Mouse (Mus musculus): ENCODE results near the gene Zfp985. TPM values are rescaled to one million over a fixed set of nuclear protein-coding genes. Genes with fewer than 3 reads are reported as not detected.
"Not testable (repeated sequence)": the region's sequence is repeated elsewhere in the genome, so short reads cannot be mapped to it uniquely, and the experiment has no call there.

The Zfp985 gene
- total and polyA plus RNA-seq, 3 experiments = not detected

GRCm38 (mm10) chr4:147565426-147566220 is 12.5 kb downstream of the Zfp985 start:
- Histone ChIP-seq H3K27me3 (replicated peaks) (no peaks in the 10 kb centered on the region), H3K4me1 (ENCODE audit: control insufficient read depth in 1 of 2, insufficient read depth in 2 of 2) (no peaks in the 10 kb centered on the region), H3K79me2 (replicated peaks; ENCODE audit: control insufficient read depth, extremely low read depth, insufficient read depth, poor library complexity, severe bottlenecking) (no peaks in the 10 kb centered on the region), H3K4me2 (ENCODE audit: insufficient read depth, low read depth, poor library complexity, severe bottlenecking) (no peak overlapping the region), H3K9ac (ENCODE audit: insufficient read depth, low read depth) (no peak overlapping the region), H3K36me3 (replicated peaks in 1 of 2; ENCODE audit: control insufficient read depth in 1 of 2, insufficient read depth in 1 of 2, low read length in 1 of 2) (no peaks in the 10 kb centered on the region), H3K27ac (ENCODE audit: insufficient read depth, low read depth) (no peak overlapping the region), H3K9me3 (replicated peaks; ENCODE audit: low read length) (peaks cover 14% of the 10 kb centered on the region), H3K4me3 (replicated peaks in 1 of 3; ENCODE audit: low read depth in 2 of 3, low read length in 2 of 3, poor library complexity in 1 of 3) (no peak overlapping the region)
- dilution Hi-C loops (cut with MboI; ENCODE audit: extremely low pct_ligation_motif_present, extremely low pct_unique_long_range_greater_than_20kb, low sequenced_read_pairs) = no loop called here
- TF ChIP-seq NELFE (IDR thresholded peaks at IDR 0.05; ENCODE audit: low read depth, low read length) (no peak), USF1 (IDR thresholded peaks at IDR 0.05; ENCODE audit: low read depth, low read length) (no peak), RCOR1 (conservative IDR thresholded peaks at IDR 0.05; ENCODE audit: low read depth, low read length) (no peak), BHLHE40 (IDR thresholded peaks at IDR 0.05; ENCODE audit: low read depth, low read length) (no peak), TBP (conservative IDR thresholded peaks at IDR 0.05; ENCODE audit: low read depth, low read length) (no peak), MAZ (IDR thresholded peaks at IDR 0.05; ENCODE audit: low read depth, low read length) (no peak), CHD2 (IDR thresholded peaks at IDR 0.05; ENCODE audit: low read length) (no peak), ZKSCAN1 (IDR thresholded peaks at IDR 0.05; ENCODE audit: borderline replicate concordance, low read depth, low read length) (no peak), ELF1 (IDR thresholded peaks at IDR 0.05; ENCODE audit: low read depth, low read length) (no peak), CHD1 (IDR thresholded peaks at IDR 0.05; ENCODE audit: low read depth, low read length) (no peak), RAD21 (IDR thresholded peaks at IDR 0.05; ENCODE audit: low read depth, low read length) (no peak), IRF4 (IDR thresholded peaks at IDR 0.05; ENCODE audit: low read depth, low read length) (no peak), NRF1 (IDR thresholded peaks at IDR 0.05; ENCODE audit: low read depth, low read length) (no peak), POLR2A (IDR thresholded peaks at IDR 0.05; ENCODE audit: low read depth, low read length) (no peak)
- no peak for DNase-seq (ENCODE audit: extremely low read depth)
- in situ Hi-C loops (cut with MboI; ENCODE audit: low pct_ligation_motif_present, low pct_unique_long_range_greater_than_20kb, low sequenced_read_pairs) = no loop called here

- H3K4me3 ChIP-seq (replicated peaks in 1 of 3; ENCODE audit: low read depth in 2 of 3, low read length in 2 of 3, poor library complexity in 1 of 3); H3K79me2 ChIP-seq (replicated peaks; ENCODE audit: control insufficient read depth, extremely low read depth, insufficient read depth, poor library complexity, severe bottlenecking); H3K9ac ChIP-seq (ENCODE audit: insufficient read depth, low read depth); H3K27me3 ChIP-seq (replicated peaks); dilution Hi-C loops (cut with MboI; ENCODE audit: extremely low pct_ligation_motif_present, extremely low pct_unique_long_range_greater_than_20kb, low sequenced_read_pairs); H3K36me3 ChIP-seq (replicated peaks in 1 of 2; ENCODE audit: control insufficient read depth in 1 of 2, insufficient read depth in 1 of 2, low read length in 1 of 2); H3K4me2 ChIP-seq (ENCODE audit: insufficient read depth, low read depth, poor library complexity, severe bottlenecking); in situ Hi-C loops (cut with MboI; ENCODE audit: low pct_ligation_motif_present, low pct_unique_long_range_greater_than_20kb, low sequenced_read_pairs); H3K4me1 ChIP-seq (ENCODE audit: control insufficient read depth in 1 of 2, insufficient read depth in 2 of 2); H3K9me3 ChIP-seq (replicated peaks; ENCODE audit: low read length); H3K27ac ChIP-seq (ENCODE audit: insufficient read depth, low read depth); DNase-seq (ENCODE audit: extremely low read depth): not testable (repeated sequence)
Measured at GRCm38 (mm10) chr4:147571156-147571555, 18.1 kb downstream of the Zfp985 start.

GRCm38 (mm10) chr4:147579371-147579770 is 26.3 kb downstream of the Zfp985 start:
- in situ Hi-C loops (cut with MboI; ENCODE audit: low pct_ligation_motif_present, low pct_unique_long_range_greater_than_20kb, low sequenced_read_pairs); H3K4me1 ChIP-seq (ENCODE audit: control insufficient read depth in 1 of 2, insufficient read depth in 2 of 2); H3K4me3 ChIP-seq (replicated peaks in 1 of 3; ENCODE audit: low read depth in 2 of 3, low read length in 2 of 3, poor library complexity in 1 of 3); H3K79me2 ChIP-seq (replicated peaks; ENCODE audit: control insufficient read depth, extremely low read depth, insufficient read depth, poor library complexity, severe bottlenecking); H3K27me3 ChIP-seq (replicated peaks); H3K27ac ChIP-seq (ENCODE audit: insufficient read depth, low read depth); dilution Hi-C loops (cut with MboI; ENCODE audit: extremely low pct_ligation_motif_present, extremely low pct_unique_long_range_greater_than_20kb, low sequenced_read_pairs); H3K9me3 ChIP-seq (replicated peaks; ENCODE audit: low read length); H3K9ac ChIP-seq (ENCODE audit: insufficient read depth, low read depth); H3K36me3 ChIP-seq (replicated peaks in 1 of 2; ENCODE audit: control insufficient read depth in 1 of 2, insufficient read depth in 1 of 2, low read length in 1 of 2); H3K4me2 ChIP-seq (ENCODE audit: insufficient read depth, low read depth, poor library complexity, severe bottlenecking): not testable (repeated sequence)
- peak; percentile 3 for DNase-seq (ENCODE audit: extremely low read depth)
